Mouse (Mus musculus) intestine, postnatal 0 days (tissue): ENCODE data around the gene Ubl3. TPM values are rescaled to one million over a fixed set of nuclear protein-coding genes. Genes with fewer than 3 reads are reported as not detected.

Source experiments
- ATAC-seq: fragments of 200-750 bp; cut with Nextera tagmentation; 2 replicates; pipeline ENCODE4 v1.8.0; 2017; ENCODE audit warnings: mild to moderate bottlenecking, moderate TSS enrichment, moderate library complexity
- H3K27ac ChIP-seq: fragments of 300-500 bp; sonication (generic); 2 replicates; pipeline ENCODE4 v1.5.1; 2014; ENCODE audit warnings: mild to moderate bottlenecking, low read depth, low read length, moderate library complexity
- H3K27me3 ChIP-seq: fragments of 300-500 bp; sonication (generic); replicated peaks from 2 replicates; pipeline ENCODE4 v1.6.1; 2014; ENCODE audit warnings: low read length, mixed read lengths; ENCODE audit not compliant: control insufficient read depth, insufficient read depth
- H3K36me3 ChIP-seq: fragments of 300-500 bp; sonication (generic); 2 replicates; pipeline ENCODE4 v1.6.1; 2014; ENCODE audit warnings: mild to moderate bottlenecking, moderate library complexity; ENCODE audit not compliant: control insufficient read depth, insufficient read depth
- H3K4me1 ChIP-seq: fragments of 300-500 bp; sonication (generic); replicated peaks from 2 replicates; pipeline ENCODE4 v1.6.1; 2014; ENCODE audit warnings: antibody characterized with exemption, low read length, mixed read lengths; ENCODE audit not compliant: control insufficient read depth, insufficient read depth
- H3K4me2 ChIP-seq: fragments of 300-500 bp; sonication (generic); replicated peaks from 2 replicates; pipeline ENCODE4 v1.6.1; 2014; ENCODE audit warnings: low read depth, mild to moderate bottlenecking, moderate library complexity
- H3K4me3 ChIP-seq: fragments of 300-500 bp; sonication (generic); 2 replicates; pipeline ENCODE4 v1.5.1; 2014; ENCODE audit warnings: low read depth, low read length
- H3K9ac ChIP-seq: fragments of 300-500 bp; sonication (generic); 2 replicates; pipeline ENCODE4 v1.6.1; 2014; ENCODE audit warnings: mild to moderate bottlenecking, low read depth, low read length
- H3K9me3 ChIP-seq: fragments of 300-500 bp; sonication (generic); 2 replicates; pipeline ENCODE4 v1.6.1; 2016; ENCODE audit warnings: mixed run types; ENCODE audit not compliant: control insufficient read depth
- CTCF ChIP-seq: sonication (generic); IDR thresholded peaks from 2 replicates; pipeline ENCODE4 v1.5.1; 2016; ENCODE audit warnings: low read depth, mild to moderate bottlenecking, control low read depth, antibody characterized with exemption, moderate library complexity
- WGBS: fragments of 180-500 bp; shearing (Covaris S2); extraction: QIAGEN DNeasy Blood & Tissue Kit; methylation state at CpG from one replicate; pipeline ENCODE4 v1.1.7; 2014; 5-methylcytosine and 5-hydroxymethylcytosine counted together
- polyA plus RNA-seq: library from polyadenylated mRNA; unstranded; fragments of >200 nt; fragmentation: Nextera tagmentation; extraction: Ambion mirVana; gene quantifications from 2 replicates; pipeline ENCODE4 v1.2.1, GENCODE M21; 2015

Ubl3 gene
- polyA plus RNA-seq, 1 experiment from 2014 or later = 87.7 TPM

- Histone ChIP-seq H3K4me2 (no peak overlapping the region), H3K27me3 (no peaks in the 10 kb centered on the region), H3K9ac (no peak overlapping the region), H3K4me1 (no peaks in the 10 kb centered on the region), H3K4me3 (no peak overlapping the region), H3K36me3 (no peaks in the 10 kb centered on the region), H3K9me3 (no peaks in the 10 kb centered on the region), H3K27ac (no peak overlapping the region)
- 75% methylated on average over 5 of the region's 5 CpGs for WGBS
- TF ChIP-seq CTCF = no peak
- no peak for ATAC-seq
These were observed 53.0 kb downstream of the Ubl3 start for GRCm38 (mm10) chr5:148499616-148500015.

- Histone ChIP-seq H3K36me3 (no peaks in the 10 kb centered on the region), H3K4me2 (no peak overlapping the region), H3K27ac (no peak overlapping the region), H3K9me3 (no peaks in the 10 kb centered on the region), H3K4me1 (no peaks in the 10 kb centered on the region), H3K27me3 (no peaks in the 10 kb centered on the region), H3K9ac (no peak overlapping the region), H3K4me3 (no peak overlapping the region)
- TF ChIP-seq CTCF = no peak
- WGBS = 86% methylated on average over 6 of the region's 6 CpGs
- no peak for ATAC-seq
These were observed 56.6 kb downstream of the Ubl3 start for GRCm38 (mm10) chr5:148495991-148496390.

GRCm38 (mm10) chr5:148495173-148495572 is 57.4 kb downstream of the Ubl3 start:
- Histone ChIP-seq H3K36me3 (no peaks in the 10 kb centered on the region), H3K4me3 (no peak overlapping the region), H3K4me1 (no peaks in the 10 kb centered on the region), H3K4me2 (peak overlapping the region; percentile 47), H3K27me3 (no peaks in the 10 kb centered on the region), H3K9me3 (no peaks in the 10 kb centered on the region), H3K27ac (no peak overlapping the region), H3K9ac (no peak overlapping the region)
- peak; percentile 79 for ATAC-seq
- WGBS = 36% methylated on average over 10 of the region's 10 CpGs
- TF ChIP-seq CTCF = no peak

GRCm38 (mm10) chr5:148494249-148494648 is 58.3 kb downstream of the Ubl3 start:
- no peak overlapping the region for H3K4me3 ChIP-seq
- TF ChIP-seq CTCF = no peak
- H3K27me3 ChIP-seq = no peaks in the 10 kb centered on the region
- ATAC-seq = no peak
- 97% methylated on average over 5 of the region's 5 CpGs for WGBS
- H3K9ac ChIP-seq = no peak overlapping the region
- no peaks in the 10 kb centered on the region for H3K9me3 ChIP-seq
- H3K4me2 ChIP-seq = no peak overlapping the region
- no peaks in the 10 kb centered on the region for H3K36me3 ChIP-seq
- no peaks in the 10 kb centered on the region for H3K4me1 ChIP-seq
- H3K27ac ChIP-seq = no peak overlapping the region

- Histone ChIP-seq H3K36me3 (no peaks in the 10 kb centered on the region), H3K27ac (no peak overlapping the region), H3K4me1 (no peaks in the 10 kb centered on the region), H3K9ac (no peak overlapping the region), H3K4me3 (no peak overlapping the region), H3K4me2 (no peak overlapping the region), H3K27me3 (no peaks in the 10 kb centered on the region), H3K9me3 (no peaks in the 10 kb centered on the region)
- no peak for TF ChIP-seq CTCF
- ATAC-seq = no peak
- 85% methylated on average over 4 of the region's 4 CpGs for WGBS
These were observed 59.6 kb downstream of the Ubl3 start for GRCm38 (mm10) chr5:148493025-148493424.

GRCm38 (mm10) chr5:148490391-148490790 is 62.2 kb downstream of the Ubl3 start:
- WGBS = 77% methylated on average over 3 of the region's 3 CpGs
- no peak overlapping the region for H3K4me2 ChIP-seq

GRCm38 (mm10) chr5:148489724-148490193 is 62.8 kb downstream of the Ubl3 start:
- no peaks in the 10 kb centered on the region for H3K36me3 ChIP-seq
- H3K4me2 ChIP-seq = no peak overlapping the region
- H3K9ac ChIP-seq = no peak overlapping the region
- no peak for ATAC-seq
- H3K4me3 ChIP-seq = no peak overlapping the region
- no peak overlapping the region for H3K27ac ChIP-seq
- H3K9me3 ChIP-seq = no peaks in the 10 kb centered on the region
- TF ChIP-seq CTCF = no peak
- H3K27me3 ChIP-seq = no peaks in the 10 kb centered on the region
- WGBS = 50% methylated on average over 10 of the region's 10 CpGs
- H3K4me1 ChIP-seq = no peaks in the 10 kb centered on the region

More at GRCm38 (mm10) chr5:148490391-148490790, 62.2 kb downstream of the Ubl3 start:
- Histone ChIP-seq H3K4me1 (no peaks in the 10 kb centered on the region), H3K27ac (no peak overlapping the region), H3K27me3 (no peaks in the 10 kb centered on the region), H3K9me3 (no peaks in the 10 kb centered on the region), H3K36me3 (no peaks in the 10 kb centered on the region), H3K9ac (no peak overlapping the region), H3K4me3 (no peak overlapping the region)
- no peak for TF ChIP-seq CTCF
- ATAC-seq = no peak
